Mouse (Mus musculus): ENCODE results near the gene 2900026A02Rik.

The 2900026A02Rik gene

DNA sequence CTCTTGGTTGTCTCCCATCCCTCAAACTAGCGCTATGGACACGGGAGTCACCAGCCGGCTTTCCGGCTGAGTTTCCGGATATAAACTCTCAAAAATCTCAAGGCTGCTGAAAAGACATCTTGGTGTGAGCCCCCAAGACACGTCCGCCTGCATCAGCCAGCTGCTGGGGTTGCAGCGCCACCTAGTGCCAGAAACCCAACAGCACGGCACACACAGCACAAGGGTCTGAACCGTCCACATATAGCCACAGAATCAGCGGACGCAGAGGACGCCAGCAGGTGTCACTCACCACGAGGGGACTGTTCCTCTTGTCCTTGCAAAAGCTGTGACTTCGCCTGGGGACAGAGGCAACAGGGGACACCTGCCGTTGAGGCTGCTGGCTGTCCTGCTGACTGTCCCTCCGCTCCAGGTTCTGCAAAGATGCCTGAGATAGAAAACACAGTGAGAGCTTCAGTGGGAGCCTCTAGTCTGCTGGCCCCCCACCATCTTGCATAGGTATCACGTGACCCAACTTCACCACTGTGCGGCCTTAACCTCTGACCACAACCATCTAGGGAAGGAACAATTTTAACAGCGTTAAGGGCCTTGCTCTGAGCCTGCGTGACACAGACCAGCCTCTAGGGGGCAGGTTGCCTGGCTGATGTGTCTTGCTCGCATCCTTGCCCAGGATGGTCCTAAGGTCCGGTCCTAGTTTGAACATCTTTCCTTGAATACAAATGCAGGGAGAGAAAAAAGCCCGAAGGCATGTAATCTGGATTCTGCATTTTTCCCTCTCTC is 45.9 kb downstream of the 2900026A02Rik start:
- DNase-seq (ENCODE audit: low read depth), result peak; percentile 27

DNA sequence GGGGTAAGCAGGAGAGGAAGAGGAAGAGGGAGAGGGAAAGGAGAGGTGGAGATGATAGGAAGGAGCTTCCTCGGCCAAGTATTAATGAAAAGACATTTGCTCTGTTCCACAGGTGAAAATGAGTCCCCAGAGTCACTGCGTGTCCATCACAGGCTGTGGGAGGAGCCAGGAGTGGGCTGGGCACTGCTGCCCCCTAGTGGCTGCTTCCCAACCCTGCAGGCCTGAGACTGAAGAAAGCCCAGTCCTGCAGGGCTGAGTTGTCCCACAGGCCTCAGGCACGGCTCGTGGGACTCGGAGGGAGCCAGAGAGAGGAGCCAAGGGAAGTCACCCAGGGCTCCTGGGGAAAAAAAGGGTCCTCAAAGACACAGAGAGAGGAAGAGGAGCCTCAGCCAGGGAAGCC is 47.7 kb downstream of the 2900026A02Rik start:
- DNase-seq (ENCODE audit: low read depth), result peak; percentile 48

DNA sequence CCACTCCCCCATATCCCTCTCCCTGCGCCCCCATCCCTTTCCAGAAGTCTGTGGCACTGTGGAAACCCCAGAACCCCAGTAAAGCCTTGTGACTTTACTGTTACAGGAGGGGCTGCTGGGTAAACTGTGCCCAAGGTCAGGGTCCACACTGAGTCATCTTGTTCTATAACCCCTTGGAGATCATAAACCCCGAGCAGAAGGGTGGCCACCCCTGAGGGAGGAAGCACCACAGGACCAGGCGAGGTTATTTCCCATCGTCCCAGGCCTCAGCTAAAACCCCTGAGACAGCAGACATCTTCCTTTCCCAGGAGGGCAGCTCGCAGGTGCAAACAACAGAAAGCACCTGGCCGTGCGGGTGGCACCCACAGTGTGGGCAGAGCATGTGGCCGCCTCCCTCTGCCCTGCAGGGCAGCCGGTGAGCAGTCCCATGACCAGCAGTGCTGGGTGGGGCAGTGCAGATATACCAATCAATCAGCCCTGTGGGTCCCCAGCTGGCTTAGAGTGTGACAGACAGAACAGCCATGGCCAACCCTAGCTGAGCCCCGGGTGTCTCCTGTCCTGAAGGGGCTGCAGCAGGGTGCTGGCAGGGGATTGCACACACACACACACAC is 49.0 kb downstream of the 2900026A02Rik start:
- no peak for DNase-seq (ENCODE audit: low read depth)

DNA sequence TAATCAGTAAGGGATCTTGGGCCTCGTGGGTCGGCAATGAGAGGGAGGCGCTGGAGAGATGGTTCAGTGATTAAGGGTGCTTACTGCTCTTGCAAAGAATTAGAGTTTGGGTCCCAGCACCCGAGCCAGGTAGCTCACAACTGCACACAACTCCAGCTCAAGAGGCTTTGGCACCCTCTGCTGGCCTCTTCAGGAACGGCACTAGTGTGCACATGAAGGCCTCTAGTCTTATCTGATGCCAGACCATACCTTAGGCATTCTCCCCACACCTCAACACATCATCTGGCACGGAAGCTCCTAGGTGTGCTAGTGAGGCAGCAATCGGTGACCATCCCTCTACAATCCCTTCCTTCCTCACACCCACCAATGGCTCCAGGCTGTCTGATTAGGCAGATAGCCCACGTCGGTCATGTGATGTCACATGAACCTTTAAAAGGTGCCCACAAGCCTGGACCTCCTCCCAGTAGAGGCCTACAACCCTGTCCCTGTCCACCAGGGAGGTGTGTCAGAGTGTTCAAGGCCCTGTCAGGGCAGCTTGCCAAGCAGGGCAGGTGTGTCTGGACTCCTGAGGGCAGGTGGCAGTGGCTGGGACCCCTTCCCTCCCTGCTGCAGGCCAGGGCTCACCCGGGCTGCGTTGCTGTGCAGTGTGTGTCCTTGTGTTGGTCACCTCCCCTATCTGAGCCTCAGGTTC is 50.8 kb downstream of the 2900026A02Rik start:
- peak; percentile 34 for DNase-seq (ENCODE audit: low read depth)

DNA sequence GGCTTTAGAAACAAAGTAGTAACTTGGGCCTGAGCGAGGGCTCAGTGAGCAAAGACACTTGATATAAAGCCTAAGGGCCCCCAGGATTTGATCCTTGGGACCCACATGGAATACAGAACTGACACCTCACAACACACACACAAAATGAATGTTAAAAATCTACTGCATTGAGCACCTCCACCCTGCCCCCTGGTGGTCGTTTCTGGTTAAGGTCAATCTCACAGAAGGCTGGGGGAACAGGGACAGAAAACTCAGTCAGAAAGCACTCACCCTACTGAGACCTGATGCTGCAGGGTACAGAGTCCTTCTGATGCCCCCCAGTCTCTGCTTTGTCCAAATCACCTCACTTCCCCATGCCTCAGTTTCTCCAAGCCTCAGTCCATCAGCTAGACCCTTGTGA is 53.3 kb downstream of the 2900026A02Rik start:
- peak; percentile 42 for DNase-seq (ENCODE audit: low read depth)

DNA sequence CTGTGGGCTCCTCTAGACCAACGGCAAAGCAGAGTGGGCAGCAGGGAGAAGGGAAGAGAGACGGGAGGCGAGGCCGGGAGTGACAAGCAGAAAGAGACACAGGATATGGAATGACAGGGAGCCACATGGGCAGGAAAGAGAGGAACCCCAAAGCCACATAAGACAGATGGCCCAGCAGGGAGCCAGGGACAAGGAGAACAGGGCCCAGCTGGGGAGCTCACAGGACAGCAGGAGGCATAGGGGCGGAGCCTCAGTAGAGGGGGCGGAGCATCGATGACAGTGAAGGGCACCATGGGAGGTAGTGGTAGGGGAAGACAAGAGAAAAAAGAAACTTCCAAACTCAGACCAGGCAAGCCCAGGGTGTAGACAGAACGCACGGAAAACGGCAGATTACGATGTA is 55.6 kb downstream of the 2900026A02Rik start:
- peak; percentile 35 for DNase-seq (ENCODE audit: low read depth)

DNA sequence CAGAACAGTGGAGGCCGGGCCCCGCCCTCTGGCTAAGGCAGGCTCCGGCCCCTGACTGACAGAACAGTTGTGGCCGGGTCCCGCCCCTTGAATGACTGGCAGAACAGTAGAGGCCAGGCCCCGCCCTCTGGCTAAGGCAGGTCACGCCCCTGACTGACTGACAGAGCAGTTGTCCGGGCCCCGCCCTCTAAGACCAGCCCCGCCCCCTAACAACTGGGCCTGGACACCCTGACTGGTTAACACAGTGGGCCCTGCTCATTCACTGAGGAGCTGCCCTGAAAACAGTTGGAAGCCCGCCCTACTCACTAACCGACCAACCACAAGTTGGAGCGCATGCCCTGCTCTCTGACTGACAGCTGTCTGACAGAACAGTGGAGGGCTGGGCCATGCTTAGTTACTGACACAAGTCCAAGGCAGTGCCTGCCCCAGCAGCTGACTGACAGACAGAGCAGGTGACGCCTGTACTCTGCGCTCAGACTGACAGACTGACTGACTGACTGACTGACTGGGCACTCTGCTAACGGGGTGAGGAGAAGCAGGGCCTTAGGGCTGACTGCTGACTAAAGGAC is 56.1 kb downstream of the 2900026A02Rik start:
- peak; percentile 95 for DNase-seq (ENCODE audit: low read depth)

DNA sequence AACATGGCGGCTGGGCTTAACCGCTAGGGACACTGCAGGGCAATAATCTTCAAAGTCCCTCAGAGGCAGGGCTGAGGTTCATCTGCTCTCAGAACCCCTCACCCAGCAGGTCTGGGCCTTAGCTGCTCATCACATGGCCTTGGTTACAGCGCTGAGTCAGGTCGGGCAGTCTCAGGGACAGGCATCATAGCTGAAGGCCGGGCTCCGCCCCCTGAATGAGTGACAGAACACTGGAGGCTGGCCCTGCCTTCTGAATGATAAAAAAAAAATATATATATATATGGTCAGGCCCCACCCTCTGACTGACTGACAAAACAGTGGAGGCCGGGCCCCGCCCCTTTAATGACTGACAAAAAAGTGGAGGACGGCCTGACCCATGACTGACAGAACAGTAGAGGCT is 56.6 kb downstream of the 2900026A02Rik start:
- DNase-seq (ENCODE audit: low read depth), result peak; percentile 83

DNA sequence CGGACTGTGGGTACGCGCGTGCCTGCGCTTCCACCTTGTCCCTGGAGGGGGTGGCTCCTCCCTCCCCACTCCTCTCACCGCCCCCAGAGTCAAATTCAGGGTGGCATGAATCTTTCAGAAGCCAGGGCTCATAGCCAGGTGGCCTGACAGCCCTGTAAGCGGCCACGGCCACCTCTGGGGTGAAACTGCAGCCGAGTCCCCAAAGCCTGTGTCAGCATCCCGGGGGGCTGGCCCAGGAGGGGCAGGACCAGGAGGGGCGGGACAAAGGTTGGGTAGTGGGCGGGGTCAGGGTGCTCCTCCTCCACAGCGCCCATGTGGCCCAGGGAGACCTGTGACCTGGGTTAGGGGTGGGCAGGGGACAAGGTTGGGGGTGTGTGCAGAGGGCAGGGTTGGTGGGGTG is 57.9 kb downstream of the 2900026A02Rik start:
- DNase-seq (ENCODE audit: low read depth), result no peak

DNA sequence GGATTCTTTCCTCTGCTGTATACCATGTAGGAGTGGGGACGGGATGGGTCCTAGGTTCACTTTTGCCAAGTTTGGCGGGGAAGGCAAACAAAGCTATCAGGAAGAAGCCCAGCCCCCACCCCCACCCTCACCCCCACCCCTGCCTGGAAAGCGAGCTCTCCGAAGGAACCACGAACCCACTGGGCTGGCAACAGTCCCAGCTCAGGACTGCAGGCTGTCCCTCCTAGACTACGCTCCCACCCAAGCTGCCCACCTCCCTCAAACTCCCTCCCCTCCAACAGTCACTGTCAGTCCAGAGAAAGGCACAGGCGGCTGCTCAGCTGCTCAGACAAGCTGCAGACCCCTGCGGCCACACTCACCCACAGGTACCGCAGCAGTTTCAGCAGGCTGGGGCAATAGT is 58.3 kb downstream of the 2900026A02Rik start:
- DNase-seq (ENCODE audit: low read depth), result no peak

DNA sequence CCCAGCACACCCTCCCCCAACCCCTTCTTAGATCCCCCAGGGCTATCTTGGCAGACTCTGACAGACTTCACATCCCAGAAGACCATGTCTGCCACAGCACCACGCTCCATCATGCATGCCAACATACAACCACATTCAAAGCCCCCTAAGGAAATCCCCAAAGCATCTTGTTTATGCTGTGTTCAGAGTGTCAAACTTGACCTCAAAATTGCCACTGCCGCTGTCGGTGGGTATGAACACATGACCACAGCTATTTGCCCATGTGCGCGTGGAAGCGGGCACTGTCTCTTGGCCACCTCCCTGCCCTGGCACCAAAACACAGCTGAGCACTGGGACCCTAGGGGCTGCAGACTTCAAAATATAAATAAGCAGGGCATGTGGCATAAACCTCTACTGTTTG is 59.5 kb downstream of the 2900026A02Rik start:
- no peak for DNase-seq (ENCODE audit: low read depth)

DNA sequence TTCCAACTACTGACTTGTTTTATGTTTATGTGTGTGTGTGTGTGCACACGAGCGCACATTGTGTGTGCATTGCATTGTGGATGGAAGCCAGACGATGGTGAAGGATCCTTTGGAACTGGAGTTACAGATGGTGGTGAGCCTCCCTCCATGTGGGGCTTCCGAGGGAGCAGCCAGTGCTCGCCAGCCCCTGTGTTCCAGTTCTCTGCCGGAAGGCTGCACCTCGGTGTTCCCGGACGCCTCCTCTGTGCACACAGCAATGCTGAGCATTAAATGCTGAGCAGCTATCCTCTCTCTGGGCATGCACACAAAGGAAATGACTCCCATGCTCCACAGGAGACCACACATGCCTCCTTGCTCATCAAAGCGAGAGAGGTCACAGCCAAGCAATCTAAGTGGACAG is 60.7 kb downstream of the 2900026A02Rik start:
- no peak for DNase-seq (ENCODE audit: low read depth)

DNA sequence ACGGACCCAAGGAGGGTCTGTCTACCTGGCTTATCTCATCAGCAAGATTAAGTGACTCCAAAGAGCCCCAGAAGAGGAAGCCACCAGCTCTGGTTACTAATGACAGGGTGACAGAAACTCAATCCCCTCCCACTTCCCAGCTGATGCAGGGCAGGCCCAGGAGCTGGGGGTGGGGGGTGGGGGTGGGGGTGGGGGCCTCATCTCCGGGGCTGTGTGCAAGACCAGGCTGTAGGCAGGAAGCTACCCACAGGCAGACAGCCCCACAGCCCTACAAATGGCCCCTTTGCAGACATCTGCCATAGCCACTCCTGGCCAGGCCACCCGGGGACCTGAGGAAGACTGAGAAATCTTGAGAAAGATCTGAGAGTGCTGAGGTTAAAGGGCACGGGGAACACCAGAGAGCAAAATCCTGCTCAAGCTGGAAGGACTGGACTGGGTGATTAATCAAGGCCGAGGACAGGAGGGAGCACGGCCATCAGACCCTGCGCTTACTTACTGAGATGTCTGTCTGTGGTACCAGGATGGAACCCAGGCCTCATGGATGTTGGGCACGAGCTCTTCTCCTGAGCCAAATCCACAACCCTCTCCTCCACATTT is 62.2 kb downstream of the 2900026A02Rik start:
- no peak for DNase-seq (ENCODE audit: low read depth)

DNA sequence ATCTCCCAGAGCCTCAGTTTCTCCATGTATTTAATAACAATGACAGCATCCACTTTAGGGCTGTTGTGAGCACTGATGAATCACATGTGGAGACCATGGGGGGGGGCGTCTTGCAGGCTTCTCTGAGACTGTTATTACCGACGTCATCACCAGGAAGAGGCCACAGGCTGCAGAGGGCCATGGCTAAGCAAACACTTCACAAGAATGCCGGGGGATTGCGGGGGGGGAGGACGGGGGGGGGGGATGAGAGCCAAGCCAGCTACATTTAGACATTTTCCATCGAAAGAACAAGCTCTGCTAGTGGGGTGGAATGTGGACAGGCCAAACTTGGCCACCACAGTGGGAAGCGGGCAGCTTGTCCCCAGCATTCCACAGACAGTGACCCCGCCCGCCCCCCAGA is 63.4 kb downstream of the 2900026A02Rik start:
- no peak for DNase-seq (ENCODE audit: low read depth)

DNA sequence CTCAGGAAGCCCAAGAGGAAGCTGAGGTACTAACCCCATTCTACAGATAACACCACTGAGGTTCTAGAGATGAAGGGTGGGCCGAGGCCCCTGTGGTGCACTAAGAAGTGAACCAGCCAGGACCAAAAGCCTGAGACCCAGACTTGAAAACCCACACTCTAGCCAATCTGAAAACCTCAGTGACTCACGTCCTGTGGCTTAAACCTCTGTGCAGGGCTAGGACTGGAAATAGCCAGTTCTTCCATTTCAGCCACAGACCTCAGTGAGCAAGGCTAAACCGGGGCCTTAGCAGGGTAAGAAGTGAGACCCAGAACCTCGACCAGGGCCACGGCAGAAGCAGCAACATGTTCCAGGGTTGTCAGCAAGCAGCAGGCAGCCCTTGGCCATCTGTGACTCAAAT is 64.0 kb downstream of the 2900026A02Rik start:
- no peak for DNase-seq (ENCODE audit: low read depth)

DNA sequence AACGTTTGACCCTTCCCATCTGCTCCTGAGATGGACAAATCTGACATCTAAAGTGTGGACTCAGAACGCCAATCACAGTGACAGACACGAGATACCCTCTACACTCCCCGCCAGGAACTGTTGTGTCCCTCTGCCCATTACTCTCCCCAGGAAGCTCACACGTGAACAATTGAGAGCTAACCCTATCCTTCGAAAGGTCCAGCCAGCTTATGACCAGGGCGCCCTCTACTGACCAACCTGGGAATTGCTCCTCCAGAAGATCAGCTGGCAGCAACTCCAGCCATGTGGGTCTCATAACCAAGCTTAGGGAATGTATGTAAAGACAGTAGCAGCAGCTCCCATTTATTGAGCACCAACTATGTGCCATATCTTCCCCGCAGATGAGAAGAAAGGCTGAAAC is 65.9 kb downstream of the 2900026A02Rik start:
- peak; percentile 48 for DNase-seq (ENCODE audit: low read depth)

DNA sequence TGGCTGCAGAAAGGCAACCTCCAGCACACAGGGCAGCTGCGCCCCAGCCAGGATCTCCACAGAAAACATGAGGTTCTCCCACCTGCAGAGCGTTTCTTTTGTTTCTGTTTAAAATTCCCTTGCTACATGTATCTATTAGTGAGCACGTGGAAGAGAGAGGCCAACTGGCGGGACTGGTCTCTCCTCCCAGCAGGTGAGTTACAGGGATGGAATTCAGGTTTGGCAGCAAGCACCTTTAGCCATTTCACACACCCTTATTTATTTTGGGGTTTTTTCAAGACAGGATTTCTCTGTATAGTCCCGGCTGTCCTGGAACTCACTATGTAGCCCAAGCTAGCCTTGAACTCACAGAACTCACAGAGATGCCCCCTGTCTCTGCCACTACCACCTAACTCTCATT is 66.6 kb downstream of the 2900026A02Rik start:
- DNase-seq (ENCODE audit: low read depth), result no peak

DNA sequence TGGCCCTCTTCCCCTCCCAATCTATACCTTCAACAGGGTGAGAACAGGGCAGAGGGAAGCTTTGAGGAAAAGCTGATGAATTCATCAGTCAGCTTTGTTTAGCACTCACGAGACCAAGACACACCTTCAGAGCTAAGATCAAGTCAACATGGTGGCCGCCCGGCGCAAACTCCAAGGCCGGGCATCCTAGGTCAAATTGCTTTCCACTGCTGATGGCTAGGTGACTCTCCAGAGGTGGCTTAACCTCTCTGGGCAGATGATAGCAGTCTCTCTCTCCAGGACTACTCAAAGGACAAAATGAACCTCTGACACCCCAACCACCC is 67.6 kb downstream of the 2900026A02Rik start:
- no peak for DNase-seq (ENCODE audit: low read depth)

DNA sequence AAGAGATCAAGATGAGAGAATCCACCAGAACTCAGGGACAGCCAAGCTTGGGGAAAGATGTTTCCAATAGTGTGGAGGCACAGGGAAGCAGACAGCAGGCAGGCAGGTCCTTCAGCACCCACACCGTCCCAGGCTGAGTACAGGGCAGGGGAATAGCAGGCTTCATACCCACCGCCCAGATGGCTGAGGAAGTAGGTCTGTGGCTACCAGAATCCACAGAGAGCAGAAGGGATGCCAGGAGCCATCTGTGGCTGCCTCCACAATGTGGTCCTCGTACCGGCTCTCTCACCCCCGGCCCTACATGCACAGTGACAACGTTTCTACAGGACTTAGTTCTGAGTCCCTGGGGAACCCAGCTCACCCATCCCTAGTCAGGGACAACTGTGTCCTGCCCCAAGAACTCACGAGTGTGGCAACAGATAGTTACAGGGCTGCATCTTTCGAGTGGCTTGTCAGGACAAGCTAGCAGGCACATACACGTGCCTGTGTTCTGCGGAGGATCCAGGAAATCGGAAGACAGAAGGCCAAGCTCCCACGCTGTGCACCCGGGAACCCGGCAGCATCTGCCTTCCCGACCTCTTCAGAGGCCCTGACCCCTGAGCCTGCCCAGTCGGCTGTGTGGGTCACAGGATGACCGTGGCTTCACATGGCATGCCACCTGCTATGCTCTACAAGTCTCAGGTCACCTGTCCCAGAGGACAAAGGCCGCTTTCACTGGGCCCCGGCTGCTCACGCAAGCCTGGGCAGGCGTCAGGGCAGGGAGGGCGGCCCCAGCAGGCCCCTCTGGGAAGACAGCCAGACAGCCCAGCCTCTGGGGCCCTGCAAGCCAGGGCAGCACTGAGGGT is 68.2 kb downstream of the 2900026A02Rik start:
- no peak for DNase-seq (ENCODE audit: low read depth)

DNA sequence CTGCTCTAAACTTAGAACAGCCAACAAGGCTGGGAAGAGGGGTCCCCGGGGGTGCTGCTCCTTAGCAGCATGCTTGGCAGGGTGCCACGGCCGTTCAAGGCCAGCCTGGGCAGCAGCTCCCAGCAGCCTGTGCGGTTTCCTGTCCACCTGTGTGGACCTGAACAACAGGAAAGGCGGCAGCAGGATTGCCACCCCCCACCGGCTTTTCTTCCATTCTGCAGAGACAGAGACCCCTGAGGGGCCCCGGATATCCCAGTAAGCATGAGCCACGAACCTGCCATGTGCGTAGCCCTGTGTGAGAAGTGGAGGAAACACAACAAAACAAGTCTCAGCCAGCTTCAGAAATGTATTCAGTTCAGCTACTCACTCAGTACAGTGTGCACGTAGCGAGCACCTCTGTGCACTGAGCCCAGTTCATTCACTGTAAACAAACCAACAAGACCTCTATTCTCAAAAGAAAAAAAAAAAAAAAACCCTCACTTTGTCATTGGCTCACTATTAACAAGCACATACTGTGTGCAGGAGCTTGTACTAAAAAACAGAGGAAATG is 69.4 kb downstream of the 2900026A02Rik start:
- no peak for DNase-seq (ENCODE audit: low read depth)

DNA sequence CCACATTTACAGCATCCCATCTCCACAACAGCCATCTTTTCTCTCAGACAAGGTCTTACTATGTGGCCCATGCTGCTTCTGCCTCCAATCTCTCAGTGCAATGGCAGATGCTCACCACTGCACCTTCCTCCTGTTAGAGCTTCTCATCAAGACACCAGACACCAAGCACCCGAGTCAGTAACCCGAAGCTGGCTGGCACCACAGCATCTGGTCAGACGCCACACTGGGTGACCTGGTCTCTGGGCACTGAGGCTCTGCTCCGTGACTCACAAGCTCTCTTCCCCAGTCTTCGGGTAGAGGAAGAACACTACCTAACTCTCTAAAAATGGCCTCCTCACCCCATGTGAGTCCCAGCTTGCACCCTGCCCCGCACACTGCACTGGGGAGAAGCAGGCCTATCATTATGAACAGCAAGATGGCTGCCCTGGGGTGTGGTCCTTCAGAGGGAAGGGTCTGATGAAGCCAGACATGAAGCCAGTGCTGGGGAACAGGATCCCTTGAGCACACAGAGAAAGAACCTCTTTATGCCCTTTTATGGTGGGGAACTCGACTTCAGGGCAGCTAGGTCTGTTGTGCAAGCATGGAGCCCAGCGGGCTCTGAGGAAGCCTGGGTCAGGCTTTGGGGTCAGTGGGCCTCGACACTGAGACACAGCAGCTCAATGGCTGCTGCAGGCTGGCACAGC is 70.0 kb downstream of the 2900026A02Rik start:
- no peak for DNase-seq (ENCODE audit: low read depth)

Measured in c-Kit-positive CD71-positive TER-119-negative erythroid progenitor cells, embryonic 14.5 days (primary cell).